Mouse (Mus musculus): Measurements from ENCODE around the gene C1ql4. TPM values are rescaled to one million over a fixed set of nuclear protein-coding genes. Genes with fewer than 3 reads are reported as not detected.

C1ql4 gene
- total RNA-seq (2021) = not detected
- long read RNA-seq, experiment 1 = 0 reads
- long read RNA-seq, experiment 2 = 0 reads

GRCm38 (mm10) chr15:99087253-99088075 lies at the start of gene C1ql4:
Gene C1ql4, minus strand, starts transcription at chr15:99087817.
- peak; percentile 60 for DNase-seq

GRCm38 (mm10) chr15:99129956-99130910 lies 42.6 kb upstream of the C1ql4 start:
- DNase-seq = no peak

GRCm38 (mm10) chr15:99129441-99129840 lies 41.8 kb upstream of the C1ql4 start:
- DNase-seq = no peak

- DNase-seq = no peak
Observed at GRCm38 (mm10) chr15:99127851-99128522, 40.4 kb upstream of the C1ql4 start.

- no peak for DNase-seq
Observed at GRCm38 (mm10) chr15:99126816-99127365, 39.3 kb upstream of the C1ql4 start.

GRCm38 (mm10) chr15:99126081-99126815 lies 38.6 kb upstream of the C1ql4 start:
- DNase-seq = peak; percentile 89

GRCm38 (mm10) chr15:99125711-99126080 lies 38.1 kb upstream of the C1ql4 start, which contains the start of gene Spats2:
Gene Spats2, plus strand, starts transcription at chr15:99125916.
- DNase-seq = no peak

- no peak for DNase-seq
Observed at GRCm38 (mm10) chr15:99122642-99123041, 35.0 kb upstream of the C1ql4 start.

GRCm38 (mm10) chr15:99120814-99121213 lies 33.2 kb upstream of the C1ql4 start:
- DNase-seq = no peak

GRCm38 (mm10) chr15:99116539-99116938 lies 28.9 kb upstream of the C1ql4 start:
- DNase-seq = no peak

- DNase-seq = no peak
Observed at GRCm38 (mm10) chr15:99115065-99115423, 27.4 kb upstream of the C1ql4 start.

GRCm38 (mm10) chr15:99114312-99115064 lies 26.9 kb upstream of the C1ql4 start:
- no peak for DNase-seq

GRCm38 (mm10) chr15:99113396-99113975 lies 25.9 kb upstream of the C1ql4 start:
- DNase-seq = no peak

GRCm38 (mm10) chr15:99112843-99113395 lies 25.3 kb upstream of the C1ql4 start:
- DNase-seq = no peak

GRCm38 (mm10) chr15:99111809-99112208 lies 24.2 kb upstream of the C1ql4 start:
- DNase-seq = no peak

- no peak for DNase-seq
Observed at GRCm38 (mm10) chr15:99111139-99111538, 23.5 kb upstream of the C1ql4 start.

GRCm38 (mm10) chr15:99107866-99108265 lies 20.2 kb upstream of the C1ql4 start:
- DNase-seq = no peak

GRCm38 (mm10) chr15:99105238-99105637 lies 17.6 kb upstream of the C1ql4 start:
- no peak for DNase-seq

GRCm38 (mm10) chr15:99099984-99100383 lies 12.4 kb upstream of the C1ql4 start:
- no peak for DNase-seq

GRCm38 (mm10) chr15:99099139-99099556 lies 11.5 kb upstream of the C1ql4 start:
- peak; percentile 71 for DNase-seq

All from gastrocnemius, postnatal 10 days (tissue).